Mouse (Mus musculus) lung, embryonic 16.5 days (tissue): ENCODE results near the gene Tecpr1. TPM values are rescaled to one million over a fixed set of nuclear protein-coding genes. Genes with fewer than 3 reads are reported as not detected.

ENCODE experiments used
- ATAC-seq: fragments of 200-750 bp; cut with Nextera tagmentation; 2 replicates; pipeline ENCODE4 v1.8.0; 2017; ENCODE audit warnings: low read depth, mild to moderate bottlenecking, moderate library complexity
- H3K27ac ChIP-seq: fragments of 300-500 bp; sonication (generic); 2 replicates; pipeline ENCODE4 v1.5.1; 2014; ENCODE audit warnings: mild to moderate bottlenecking, control low read depth, low read length
- H3K27me3 ChIP-seq: fragments of 300-500 bp; sonication (generic); 2 replicates; pipeline ENCODE4 v1.6.1; 2014; ENCODE audit warnings: low read depth, low read length, mixed read lengths; ENCODE audit not compliant: control insufficient read depth, insufficient read depth
- H3K36me3 ChIP-seq: fragments of 300-500 bp; sonication (generic); 2 replicates; pipeline ENCODE4 v1.6.1; 2014; ENCODE audit warnings: low read length; ENCODE audit not compliant: control insufficient read depth, insufficient read depth
- H3K4me1 ChIP-seq: fragments of 300-500 bp; sonication (generic); replicated peaks from 2 replicates; pipeline ENCODE4 v1.6.1; 2014; ENCODE audit warnings: low read length, mixed read lengths; ENCODE audit not compliant: control insufficient read depth, insufficient read depth
- H3K4me2 ChIP-seq: fragments of 300-500 bp; sonication (generic); 2 replicates; pipeline ENCODE4 v1.6.1; 2014; ENCODE audit warnings: low read depth, low read length, control low read depth
- H3K4me3 ChIP-seq: fragments of 300-500 bp; sonication (generic); 2 replicates; pipeline ENCODE4 v1.5.1; 2014; ENCODE audit warnings: mild to moderate bottlenecking, low read length, control low read depth
- H3K9ac ChIP-seq: fragments of 300-500 bp; sonication (generic); 2 replicates; pipeline ENCODE4 v1.6.1; 2014; ENCODE audit warnings: low read length, control low read depth
- H3K9me3 ChIP-seq: fragments of 300-500 bp; sonication (generic); 2 replicates; pipeline ENCODE4 v1.6.1; 2016; ENCODE audit warnings: low read length; ENCODE audit not compliant: control insufficient read depth
- WGBS: fragments of 180-500 bp; shearing (Covaris S2); extraction: QIAGEN DNeasy Blood & Tissue Kit; methylation state at CpG from one replicate; pipeline ENCODE4 v1.1.7; 2014; 5-methylcytosine and 5-hydroxymethylcytosine counted together
- polyA plus RNA-seq: library from polyadenylated mRNA; unstranded; fragments of >200 nt; fragmentation: Nextera tagmentation; extraction: Ambion mirVana; gene quantifications from 2 replicates; pipeline ENCODE4 v1.2.1, GENCODE M21; 2015

The Tecpr1 gene
- polyA plus RNA-seq, 1 experiment from 2014 or later, result 28.4 TPM

- no peak for ATAC-seq
- 33% methylated on average over 23 of the region's 23 CpGs for WGBS
- no peak overlapping the region for H3K4me2 ChIP-seq
- H3K36me3 ChIP-seq, result no peaks in the 10 kb centered on the region
- no peak overlapping the region for H3K27ac ChIP-seq
- H3K27me3 ChIP-seq, result no peaks in the 10 kb centered on the region
- H3K9ac ChIP-seq, result no peak overlapping the region
- H3K4me3 ChIP-seq, result no peak overlapping the region
- peaks cover 13% of the 10 kb centered on the region for H3K4me1 ChIP-seq
- H3K9me3 ChIP-seq, result no peaks in the 10 kb centered on the region
Observed at GRCm38 (mm10) chr5:144191026-144191425, 32.4 kb downstream of the Tecpr1 start.

GRCm38 (mm10) chr5:144189950-144190583 is 33.3 kb downstream of the Tecpr1 start, which contains the start of gene Bhlha15:
TSS of gene Bhlha15 (plus strand) at chr5:144190286.
- no peaks in the 10 kb centered on the region for H3K36me3 ChIP-seq
- peak; percentile 65 for ATAC-seq
- no peak within 1 kb of the TSS for H3K27ac ChIP-seq
- H3K9me3 ChIP-seq, result no peaks in the 10 kb centered on the region
- 3% methylated on average over 22 of the region's 26 CpGs for WGBS
- H3K4me2 ChIP-seq, result peak within 1 kb of the TSS; percentile 58
- peak within 1 kb of the TSS; percentile 38 for H3K4me3 ChIP-seq
- peaks cover 13% of the 10 kb centered on the region for H3K4me1 ChIP-seq
- H3K27me3 ChIP-seq, result no peaks in the 10 kb centered on the region
- H3K9ac ChIP-seq, result peak within 1 kb of the TSS; percentile 53

- no peak overlapping the region for H3K27ac ChIP-seq
- H3K27me3 ChIP-seq, result no peaks in the 10 kb centered on the region
- H3K4me3 ChIP-seq, result no peak overlapping the region
- ATAC-seq, result no peak
- peaks cover 17% of the 10 kb centered on the region for H3K4me1 ChIP-seq
- 73% methylated on average over 7 of the region's 7 CpGs for WGBS
- no peaks in the 10 kb centered on the region for H3K9me3 ChIP-seq
- no peak overlapping the region for H3K4me2 ChIP-seq
- H3K36me3 ChIP-seq, result no peaks in the 10 kb centered on the region
- H3K9ac ChIP-seq, result no peak overlapping the region
Observed at GRCm38 (mm10) chr5:144189327-144189726, 34.1 kb downstream of the Tecpr1 start.

GRCm38 (mm10) chr5:144188422-144188821 is 35.0 kb downstream of the Tecpr1 start:
- Histone ChIP-seq H3K4me3 (no peak overlapping the region), H3K9ac (no peak overlapping the region), H3K4me1 (peaks cover 24% of the 10 kb centered on the region), H3K27me3 (no peaks in the 10 kb centered on the region), H3K27ac (no peak overlapping the region), H3K9me3 (no peaks in the 10 kb centered on the region), H3K4me2 (no peak overlapping the region), H3K36me3 (no peaks in the 10 kb centered on the region)
- 65% methylated on average over 6 of the region's 6 CpGs for WGBS
- no peak for ATAC-seq

GRCm38 (mm10) chr5:144184350-144185045 is 38.9 kb downstream of the Tecpr1 start:
- Histone ChIP-seq H3K27ac (no peak overlapping the region), H3K36me3 (peaks cover 1% of the 10 kb centered on the region; the same call in 1 of the 2 replicates), H3K9ac (no peak overlapping the region), H3K4me3 (no peak overlapping the region), H3K27me3 (no peaks in the 10 kb centered on the region), H3K4me2 (no peak overlapping the region), H3K9me3 (no peaks in the 10 kb centered on the region), H3K4me1 (peaks cover 21% of the 10 kb centered on the region)
- ATAC-seq, result peak; percentile 19; the same call in 1 of the 2 replicates
- 72% methylated on average over 21 of the region's 21 CpGs for WGBS

- no peak overlapping the region for H3K4me3 ChIP-seq
- H3K36me3 ChIP-seq, result peaks cover 4% of the 10 kb centered on the region; the same call in 1 of the 2 replicates
- ATAC-seq, result peak; percentile 78
- H3K4me1 ChIP-seq, result peaks cover 20% of the 10 kb centered on the region
- H3K9me3 ChIP-seq, result no peaks in the 10 kb centered on the region
- H3K27me3 ChIP-seq, result no peaks in the 10 kb centered on the region
- no peak overlapping the region for H3K9ac ChIP-seq
- 49% methylated on average over 7 of the region's 7 CpGs for WGBS
- no peak overlapping the region for H3K4me2 ChIP-seq
- H3K27ac ChIP-seq, result no peak overlapping the region; the same call in 1 of the 2 replicates
Observed at GRCm38 (mm10) chr5:144183647-144184335, 39.6 kb downstream of the Tecpr1 start.

- Histone ChIP-seq H3K9ac (no peak overlapping the region), H3K4me2 (no peak overlapping the region)
Observed at GRCm38 (mm10) chr5:144183248-144183559, 40.2 kb downstream of the Tecpr1 start.

GRCm38 (mm10) chr5:144182542-144183247 is 40.7 kb downstream of the Tecpr1 start:
- H3K4me1 ChIP-seq, result peaks cover 20% of the 10 kb centered on the region
- H3K4me3 ChIP-seq, result no peak overlapping the region
- no peak overlapping the region for H3K27ac ChIP-seq
- H3K36me3 ChIP-seq, result peaks cover 4% of the 10 kb centered on the region; the same call in 1 of the 2 replicates
- H3K9me3 ChIP-seq, result no peaks in the 10 kb centered on the region
- WGBS, result 29% methylated on average over 20 of the region's 20 CpGs
- ATAC-seq, result peak; percentile 26; the same call in 1 of the 2 replicates
- no peak overlapping the region for H3K9ac ChIP-seq
- no peak overlapping the region for H3K4me2 ChIP-seq
- no peaks in the 10 kb centered on the region for H3K27me3 ChIP-seq

More at GRCm38 (mm10) chr5:144183248-144183559, 40.2 kb downstream of the Tecpr1 start:
- Histone ChIP-seq H3K27ac (no peak overlapping the region), H3K9me3 (no peaks in the 10 kb centered on the region), H3K36me3 (peaks cover 4% of the 10 kb centered on the region; the same call in 1 of the 2 replicates), H3K4me1 (peaks cover 20% of the 10 kb centered on the region), H3K4me3 (no peak overlapping the region), H3K27me3 (no peaks in the 10 kb centered on the region)
- ATAC-seq, result peak; percentile 51
- WGBS, result 12% methylated on average over 8 of the region's 8 CpGs
